Mouse (Mus musculus): Measurements from ENCODE around the gene Gm28047. TPM values are rescaled to one million over a fixed set of nuclear protein-coding genes. Genes with fewer than 3 reads are reported as not detected.

Gm28047 gene
- polyA plus RNA-seq, 1 experiment, result not detected

DNA sequence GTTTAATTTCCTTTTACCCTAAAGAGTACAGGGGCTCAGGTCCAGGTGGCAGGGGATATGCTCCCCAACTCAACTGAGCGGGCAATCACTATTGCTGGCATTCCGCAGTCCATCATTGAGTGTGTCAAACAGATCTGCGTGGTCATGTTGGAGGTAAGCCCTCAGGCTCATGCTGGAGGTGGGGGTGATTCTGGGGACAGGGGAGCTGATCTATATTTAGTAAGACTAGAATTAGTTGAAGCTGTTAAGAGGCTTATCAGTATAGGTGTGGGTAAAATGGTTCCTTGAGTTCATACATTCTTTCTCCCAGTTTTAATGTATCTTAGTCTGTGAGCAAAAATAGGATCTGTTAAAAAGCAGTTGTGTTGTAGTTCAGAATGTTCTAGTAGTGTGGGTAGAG is 141.7 kb downstream of the Gm28047 start:
- 87% methylated on average over 3 of the region's 3 CpGs for WGBS
- Histone ChIP-seq H3K27ac (ENCODE audit: insufficient read depth, low read depth, low read length) (no peak overlapping the region), H3K4me1 (ENCODE audit: control insufficient read depth, insufficient read depth, low read length) (peaks cover 3% of the 10 kb centered on the region; the same call in 1 of the 2 replicates), H3K4me3 (ENCODE audit: insufficient read depth, low read depth, low read length) (no peak overlapping the region)
- TF ChIP-seq CTCF (IDR thresholded peaks at IDR 0.05; ENCODE audit: insufficient read depth, low read depth, low read length), result no peak

DNA sequence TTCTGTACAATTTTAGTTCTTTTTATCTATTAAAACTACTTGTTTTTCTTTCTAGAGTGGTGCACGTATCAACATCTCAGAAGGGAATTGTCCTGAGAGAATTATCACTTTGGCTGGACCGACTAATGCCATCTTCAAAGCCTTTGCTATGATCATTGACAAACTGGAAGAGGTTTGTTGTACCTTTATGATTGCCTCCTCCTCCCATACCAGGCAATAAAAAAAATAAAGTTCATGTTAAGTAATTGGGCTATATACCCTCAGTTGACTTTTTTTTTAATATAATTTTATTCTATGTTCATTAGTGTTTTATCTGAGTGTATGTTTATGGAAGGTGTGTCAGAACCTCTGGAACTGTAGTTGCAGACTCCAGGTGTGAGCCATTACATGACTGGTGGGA is 150.3 kb downstream of the Gm28047 start:
- Histone ChIP-seq H3K4me1 (ENCODE audit: control insufficient read depth, insufficient read depth, low read length) (no peaks in the 10 kb centered on the region), H3K4me3 (ENCODE audit: insufficient read depth, low read depth, low read length) (no peak overlapping the region), H3K27ac (ENCODE audit: insufficient read depth, low read depth, low read length) (no peak overlapping the region)
- WGBS, result 82% methylated on average over 2 of the region's 2 CpGs
- no peak for TF ChIP-seq POLR2A (IDR thresholded peaks at IDR 0.05; ENCODE audit: insufficient read depth, low read depth, low read length)
- TF ChIP-seq CTCF (IDR thresholded peaks at IDR 0.05; ENCODE audit: insufficient read depth, low read depth, low read length), result no peak

Other genes with a start within 250 kb of the Gm28047 start
- 98.4 TPM in 1 of 2 replicates, not detected in the other for gene Sp1, start 218.9 kb downstream of the Gm28047 start, polyA plus RNA-seq (2012; ENCODE audit: insufficient read depth, insufficient read length, low replicate concordance, missing spikeins)
- gene Amhr2, start 179.7 kb downstream of the Gm28047 start, polyA plus RNA-seq (2012; ENCODE audit: insufficient read depth, insufficient read length, low replicate concordance, missing spikeins), result not detected in 2 replicates
- gene Prr13, start 166.0 kb downstream of the Gm28047 start, polyA plus RNA-seq (2012; ENCODE audit: insufficient read depth, insufficient read length, low replicate concordance, missing spikeins), result not detected in 2 replicates
- gene Pcbp2, start 154.5 kb downstream of the Gm28047 start, polyA plus RNA-seq (2012; ENCODE audit: insufficient read depth, insufficient read length, low replicate concordance, missing spikeins), result 834 and 975 TPM in 2 replicates
- not detected in 2 replicates for gene Gm10337, start 121.3 kb downstream of the Gm28047 start, polyA plus RNA-seq (2012; ENCODE audit: insufficient read depth, insufficient read length, low replicate concordance, missing spikeins)
- gene Map3k12, start 108.0 kb downstream of the Gm28047 start, polyA plus RNA-seq (2012; ENCODE audit: insufficient read depth, insufficient read length, low replicate concordance, missing spikeins), result not detected in 2 replicates
- not detected in 2 replicates for gene Tarbp2, start 106.9 kb downstream of the Gm28047 start, polyA plus RNA-seq (2012; ENCODE audit: insufficient read depth, insufficient read length, low replicate concordance, missing spikeins)
- gene Npff, start 100.1 kb downstream of the Gm28047 start, polyA plus RNA-seq (2012; ENCODE audit: insufficient read depth, insufficient read length, low replicate concordance, missing spikeins), result not detected in 2 replicates
- gene Atf7, start 397 bp upstream of the Gm28047 start, polyA plus RNA-seq (2012; ENCODE audit: insufficient read depth, insufficient read length, low replicate concordance, missing spikeins), result not detected in 2 replicates
- gene Atp5g2, start 47.3 kb upstream of the Gm28047 start, polyA plus RNA-seq (2012; ENCODE audit: insufficient read depth, insufficient read length, low replicate concordance, missing spikeins), result not detected in 2 replicates
- gene Calcoco1, start 97.1 kb upstream of the Gm28047 start, polyA plus RNA-seq (2012; ENCODE audit: insufficient read depth, insufficient read length, low replicate concordance, missing spikeins), result not detected in 2 replicates

Measured in olfactory bulb, adult 2 months (tissue).